Mouse (Mus musculus) liver, embryonic 14.5 days (tissue): ENCODE results near the gene Ppm1m.

Experiments
- CTCF ChIP-seq: IDR thresholded peaks from 2 replicates; pipeline ENCODE4 v1.5.1; 2016; ENCODE audit warnings: antibody characterized with exemption, low read depth, control low read depth
- EP300 ChIP-seq: IDR thresholded peaks from 2 replicates; pipeline ENCODE4 v1.6.1; 2016; ENCODE audit warnings: antibody characterized with exemption, low read depth

DNA sequence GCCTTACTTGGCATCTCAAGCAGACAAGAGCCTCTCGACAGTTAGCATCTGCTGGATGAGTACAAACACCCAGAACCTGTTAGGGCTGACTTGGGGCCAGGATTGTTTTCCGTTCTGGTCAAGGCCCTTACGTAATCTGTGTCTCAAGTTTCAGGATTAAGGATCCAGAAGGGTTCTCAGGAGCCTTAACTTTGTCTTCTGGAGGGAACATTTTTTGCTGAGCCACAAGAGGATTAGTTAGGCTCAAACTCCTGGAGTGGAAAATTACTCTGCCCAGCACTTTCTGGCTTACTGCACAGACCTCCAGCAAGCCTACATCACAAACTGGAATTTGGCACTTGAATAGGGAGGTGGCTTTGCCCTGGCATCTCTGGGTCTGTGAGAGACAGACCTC is 37.3 kb upstream of the Ppm1m start:
- no peak for TF ChIP-seq CTCF
- no peak for TF ChIP-seq EP300
